Mouse (Mus musculus): ENCODE measurements around the gene Zfp638.

- TF ChIP-seq POLR2A (IDR thresholded peaks at IDR 0.05; ENCODE audit: low read depth, low read length) (no peak), CTCF (IDR thresholded peaks at IDR 0.05; ENCODE audit: borderline replicate concordance, insufficient read depth, low read length) (no peak)
Measured at GRCm38 (mm10) chr6:84002716-84003115, 135.8 kb downstream of the Zfp638 start.

Measured in embryonic fibroblast, embryonic 13.5 days (primary cell).